Mouse (Mus musculus) lung, postnatal 0 days (tissue): Measurements from ENCODE around the gene Emilin2. TPM values are rescaled to one million over a fixed set of nuclear protein-coding genes. Genes with fewer than 3 reads are reported as not detected.

Source experiments
- ATAC-seq: fragments of 200-750 bp; cut with Nextera tagmentation; 2 replicates; pipeline ENCODE4 v1.8.0; 2017; ENCODE audit warnings: moderate library complexity
- DNase-seq: peaks from one replicate; pipeline ENCODE4 v3.0.0-alpha.2; 2016; ENCODE audit warnings: low spot score
- H3K27ac ChIP-seq: fragments of 300-500 bp; sonication (generic); 2 replicates; pipeline ENCODE4 v1.5.1; 2014; ENCODE audit warnings: antibody characterized with exemption, mild to moderate bottlenecking, low read length, mixed read lengths
- H3K27me3 ChIP-seq: fragments of 300-500 bp; sonication (generic); replicated peaks from 2 replicates; pipeline ENCODE4 v1.6.1; 2014; ENCODE audit warnings: low read length, mixed read lengths; ENCODE audit not compliant: insufficient read depth
- H3K36me3 ChIP-seq: fragments of 300-500 bp; sonication (generic); 2 replicates; pipeline ENCODE4 v1.6.1; 2014; ENCODE audit warnings: low read length, mixed read lengths; ENCODE audit not compliant: insufficient read depth
- H3K4me1 ChIP-seq: fragments of 300-500 bp; sonication (generic); 2 replicates; pipeline ENCODE4 v1.6.1; 2014; ENCODE audit warnings: antibody characterized with exemption, low read depth, low read length, mixed read lengths; ENCODE audit not compliant: insufficient read depth
- H3K4me2 ChIP-seq: fragments of 300-500 bp; sonication (generic); replicated peaks from 2 replicates; pipeline ENCODE4 v1.6.1; 2014; ENCODE audit warnings: low read depth, mild to moderate bottlenecking, low read length, moderate library complexity, mixed read lengths
- H3K4me3 ChIP-seq: fragments of 300-500 bp; sonication (generic); 2 replicates; pipeline ENCODE4 v1.5.1; 2014; ENCODE audit warnings: low read depth, low read length
- H3K9ac ChIP-seq: fragments of 300-500 bp; sonication (generic); replicated peaks from 2 replicates; pipeline ENCODE4 v1.6.1; 2014; ENCODE audit warnings: low read depth, mild to moderate bottlenecking
- H3K9me3 ChIP-seq: fragments of 300-500 bp; sonication (generic); 2 replicates; pipeline ENCODE4 v1.6.1; 2016; ENCODE audit warnings: low read length, mixed read lengths
- CTCF ChIP-seq: IDR thresholded peaks from 2 replicates; pipeline ENCODE4 v1.5.1; 2016; ENCODE audit warnings: antibody characterized with exemption, mild to moderate bottlenecking
- EP300 ChIP-seq: IDR thresholded peaks from 2 replicates; pipeline ENCODE4 v1.6.1; 2016; ENCODE audit warnings: antibody characterized with exemption, mild to moderate bottlenecking, control low read depth
- WGBS: fragments of 180-500 bp; shearing (Covaris S2); extraction: QIAGEN DNeasy Blood & Tissue Kit; methylation state at CpG from one replicate; pipeline ENCODE4 v1.1.7; 2014; 5-methylcytosine and 5-hydroxymethylcytosine counted together
- polyA plus RNA-seq: library from polyadenylated mRNA; unstranded; fragments of >200 nt; fragmentation: Nextera tagmentation; extraction: Ambion mirVana; gene quantifications from 2 replicates; pipeline ENCODE4 v1.2.1, GENCODE M21; 2015

Emilin2 gene
- polyA plus RNA-seq, 1 experiment from 2014 or later, result 5.0 TPM

- peaks cover 32% of the 10 kb centered on the region for H3K36me3 ChIP-seq
- no peaks in the 10 kb centered on the region for H3K4me1 ChIP-seq
- no peak overlapping the region for H3K9ac ChIP-seq
- WGBS, result 59% methylated on average over 2 of the region's 2 CpGs
- DNase-seq (no peak), ATAC-seq (no peak)
- H3K4me3 ChIP-seq, result no peak overlapping the region
- TF ChIP-seq CTCF (no peak), EP300 (no peak)
- no peak overlapping the region for H3K27ac ChIP-seq
- H3K27me3 ChIP-seq, result no peaks in the 10 kb centered on the region
- no peaks in the 10 kb centered on the region for H3K9me3 ChIP-seq
- H3K4me2 ChIP-seq, result no peak overlapping the region
Measured at GRCm38 (mm10) chr17:71250046-71250445, 61.7 kb downstream of the Emilin2 start.

GRCm38 (mm10) chr17:71248963-71249362, 62.8 kb downstream of the Emilin2 start:
- ATAC-seq, result no peak
- WGBS, result 79% methylated on average over 6 of the region's 6 CpGs
- no peak for TF ChIP-seq EP300
- TF ChIP-seq CTCF, result no peak
- Histone ChIP-seq H3K4me3 (no peak overlapping the region), H3K27me3 (no peaks in the 10 kb centered on the region), H3K27ac (no peak overlapping the region), H3K4me1 (no peaks in the 10 kb centered on the region), H3K9ac (no peak overlapping the region), H3K4me2 (no peak overlapping the region), H3K36me3 (peaks cover 39% of the 10 kb centered on the region), H3K9me3 (no peaks in the 10 kb centered on the region)
- no peak for DNase-seq

- Histone ChIP-seq H3K4me1 (no peaks in the 10 kb centered on the region), H3K4me3 (no peak overlapping the region), H3K27ac (no peak overlapping the region), H3K4me2 (no peak overlapping the region), H3K27me3 (no peaks in the 10 kb centered on the region), H3K36me3 (peaks cover 68% of the 10 kb centered on the region), H3K9me3 (no peaks in the 10 kb centered on the region), H3K9ac (no peak overlapping the region)
- DNase-seq (no peak), ATAC-seq (no peak)
- TF ChIP-seq CTCF, result no peak
- TF ChIP-seq EP300, result no peak
- WGBS, result 90% methylated on average over 4 of the region's 4 CpGs
Measured at GRCm38 (mm10) chr17:71246022-71246421, 65.8 kb downstream of the Emilin2 start.

GRCm38 (mm10) chr17:71245133-71245532, 66.6 kb downstream of the Emilin2 start:
- DNase-seq (no peak), ATAC-seq (no peak)
- Histone ChIP-seq H3K4me3 (no peak overlapping the region), H3K27ac (no peak overlapping the region), H3K36me3 (peaks cover 73% of the 10 kb centered on the region), H3K27me3 (no peaks in the 10 kb centered on the region), H3K4me1 (no peaks in the 10 kb centered on the region), H3K4me2 (no peak overlapping the region), H3K9ac (no peak overlapping the region), H3K9me3 (no peaks in the 10 kb centered on the region)
- 94% methylated on average over 15 of the region's 15 CpGs for WGBS
- TF ChIP-seq EP300, result no peak
- no peak for TF ChIP-seq CTCF

GRCm38 (mm10) chr17:71242666-71243065, 69.1 kb downstream of the Emilin2 start:
- Histone ChIP-seq H3K36me3 (peaks cover 75% of the 10 kb centered on the region), H3K4me3 (no peak overlapping the region), H3K27ac (no peak overlapping the region), H3K9ac (no peak overlapping the region), H3K27me3 (no peaks in the 10 kb centered on the region), H3K4me2 (no peak overlapping the region), H3K9me3 (no peaks in the 10 kb centered on the region), H3K4me1 (no peaks in the 10 kb centered on the region)
- TF ChIP-seq EP300 (no peak), CTCF (no peak)
- ATAC-seq (no peak), DNase-seq (no peak)
- 95% methylated on average over 7 of the region's 7 CpGs for WGBS

GRCm38 (mm10) chr17:71240811-71241210, 71.0 kb downstream of the Emilin2 start:
- 92% methylated on average over 9 of the region's 9 CpGs for WGBS

GRCm38 (mm10) chr17:71238494-71238893, 73.3 kb downstream of the Emilin2 start:
- no peak for TF ChIP-seq EP300
- no peak for TF ChIP-seq CTCF
- Histone ChIP-seq H3K4me2 (no peak overlapping the region), H3K9ac (no peak overlapping the region), H3K4me1 (no peaks in the 10 kb centered on the region), H3K9me3 (no peaks in the 10 kb centered on the region), H3K4me3 (no peak overlapping the region), H3K36me3 (peaks cover 71% of the 10 kb centered on the region), H3K27me3 (no peaks in the 10 kb centered on the region), H3K27ac (no peak overlapping the region)
- DNase-seq (no peak), ATAC-seq (no peak)
- 91% methylated on average over 7 of the region's 7 CpGs for WGBS

More at GRCm38 (mm10) chr17:71240811-71241210, 71.0 kb downstream of the Emilin2 start:
- H3K27ac ChIP-seq, result no peak overlapping the region
- DNase-seq, result no peak
- no peaks in the 10 kb centered on the region for H3K9me3 ChIP-seq
- no peaks in the 10 kb centered on the region for H3K4me1 ChIP-seq
- no peak overlapping the region for H3K4me2 ChIP-seq
- ATAC-seq, result no peak
- H3K4me3 ChIP-seq, result no peak overlapping the region
- peaks cover 72% of the 10 kb centered on the region for H3K36me3 ChIP-seq
- H3K9ac ChIP-seq, result no peak overlapping the region
- no peak for TF ChIP-seq EP300
- no peak for TF ChIP-seq CTCF
- no peaks in the 10 kb centered on the region for H3K27me3 ChIP-seq
